Mouse (Mus musculus): ENCODE measurements around the gene Hbs1l. TPM values are rescaled to one million over a fixed set of nuclear protein-coding genes. Genes with fewer than 3 reads are reported as not detected.

The Hbs1l gene
- polyA plus RNA-seq, 1 experiment from 2014 or later, result 80.2 TPM

DNA sequence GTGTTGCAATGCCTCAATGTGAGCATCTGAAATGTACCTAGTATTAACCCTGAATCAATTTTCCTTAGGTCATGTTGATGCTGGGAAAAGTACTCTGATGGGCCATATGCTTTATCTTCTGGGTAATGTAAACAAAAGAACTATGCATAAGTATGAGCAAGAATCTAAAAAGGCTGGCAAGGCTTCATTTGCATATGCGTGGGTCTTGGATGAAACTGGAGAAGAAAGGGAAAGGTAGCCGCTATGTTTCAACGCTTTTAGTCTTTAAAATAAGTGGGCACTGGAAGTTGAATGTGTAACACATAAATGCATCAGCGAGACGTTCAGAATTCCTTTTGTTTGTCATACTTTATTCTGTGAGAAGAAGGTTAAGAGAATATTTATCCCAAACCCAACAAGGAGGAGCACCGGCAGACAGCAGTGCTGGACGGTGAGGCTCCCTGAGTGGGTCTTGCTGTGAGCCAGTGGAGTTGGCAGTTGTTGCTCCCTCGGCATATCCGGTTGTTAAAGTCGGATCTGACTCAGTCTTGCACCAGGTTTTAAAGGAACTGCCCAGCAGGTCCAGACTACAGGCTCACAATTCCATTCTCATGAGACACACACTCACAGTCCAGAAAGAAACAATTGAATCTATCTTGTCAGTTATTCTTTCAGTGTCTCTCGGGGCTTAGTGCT, 46.7 kb downstream of the Hbs1l start:
- ATAC-seq (replicated peaks; ENCODE audit: insufficient number of reproducible peaks, low FRiP score, low TSS enrichment), result no peak
- Histone ChIP-seq H3K4me1 (ENCODE audit: control insufficient read depth, insufficient read depth, low read length) (no peaks in the 10 kb centered on the region), H3K9ac (ENCODE audit: low read depth, low read length) (no peak overlapping the region), H3K4me3 (ENCODE audit: low read depth, low read length) (no peak overlapping the region), H3K4me2 (no peak overlapping the region), H3K9me3 (replicated peaks; ENCODE audit: control insufficient read depth, low read length) (no peaks in the 10 kb centered on the region), H3K27me3 (ENCODE audit: control insufficient read depth, insufficient read depth, low read length) (no peaks in the 10 kb centered on the region), H3K27ac (ENCODE audit: low read depth, low read length) (no peak overlapping the region), H3K36me3 (ENCODE audit: control insufficient read depth, insufficient read depth, low read length) (peaks cover 18% of the 10 kb centered on the region)
- WGBS (ENCODE audit: insufficient replicate concordance), result 93% methylated on average over 11 of the region's 11 CpGs

DNA sequence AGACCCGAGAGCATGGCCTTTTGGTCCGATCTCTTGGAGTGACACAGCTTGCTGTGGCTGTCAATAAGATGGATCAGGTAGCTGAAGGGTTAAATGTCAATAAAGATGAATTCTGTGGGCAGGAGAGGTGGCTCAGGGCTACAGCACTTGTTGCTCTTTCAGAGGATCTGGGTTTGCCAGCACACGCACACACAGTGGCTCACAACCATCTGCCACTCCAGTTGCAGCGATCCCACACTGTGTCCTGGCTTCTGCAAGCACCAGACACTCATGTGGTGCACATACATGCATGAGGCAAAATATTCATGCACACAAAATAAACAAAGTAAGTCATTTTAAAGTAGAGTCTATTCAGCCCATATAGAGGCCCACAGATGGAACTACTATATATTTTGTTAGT, 51.6 kb downstream of the Hbs1l start:
- WGBS (ENCODE audit: insufficient replicate concordance), result 86% methylated on average over 4 of the region's 4 CpGs
- Histone ChIP-seq H3K27me3 (ENCODE audit: control insufficient read depth, insufficient read depth, low read length) (no peaks in the 10 kb centered on the region), H3K36me3 (ENCODE audit: control insufficient read depth, insufficient read depth, low read length) (peaks cover 14% of the 10 kb centered on the region), H3K4me2 (no peak overlapping the region), H3K27ac (ENCODE audit: low read depth, low read length) (no peak overlapping the region), H3K9ac (ENCODE audit: low read depth, low read length) (no peak overlapping the region), H3K9me3 (replicated peaks; ENCODE audit: control insufficient read depth, low read length) (no peaks in the 10 kb centered on the region), H3K4me3 (ENCODE audit: low read depth, low read length) (no peak overlapping the region), H3K4me1 (ENCODE audit: control insufficient read depth, insufficient read depth, low read length) (no peaks in the 10 kb centered on the region)
- no peak for ATAC-seq (replicated peaks; ENCODE audit: insufficient number of reproducible peaks, low FRiP score, low TSS enrichment)

DNA sequence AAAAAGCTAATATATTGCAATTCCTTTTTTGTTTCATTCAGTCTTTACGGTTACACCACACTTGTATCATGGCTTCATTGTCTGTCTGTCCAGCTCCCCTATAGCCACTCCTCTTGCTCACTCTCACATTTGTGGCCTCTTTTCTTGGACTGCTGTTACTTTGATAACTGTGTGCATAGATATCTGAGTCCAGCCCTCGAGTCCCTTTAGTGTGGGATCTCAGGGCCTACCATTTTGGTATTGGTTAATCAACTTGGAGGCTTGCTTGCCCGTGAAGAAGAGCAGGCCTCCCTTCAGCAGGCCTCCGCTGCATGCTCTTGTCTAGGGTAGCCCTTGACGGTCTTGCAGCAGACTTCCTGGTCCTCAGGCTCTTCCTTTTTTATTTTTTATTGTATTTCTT, 53.7 kb downstream of the Hbs1l start:
- H3K27ac ChIP-seq (ENCODE audit: low read depth, low read length), result no peak overlapping the region
- H3K9me3 ChIP-seq (replicated peaks; ENCODE audit: control insufficient read depth, low read length), result no peaks in the 10 kb centered on the region
- H3K4me1 ChIP-seq (ENCODE audit: control insufficient read depth, insufficient read depth, low read length), result no peaks in the 10 kb centered on the region
- WGBS (ENCODE audit: insufficient replicate concordance), result 84% methylated on average over 5 of the region's 5 CpGs
- no peak overlapping the region for H3K4me3 ChIP-seq (ENCODE audit: low read depth, low read length)
- no peak for ATAC-seq (replicated peaks; ENCODE audit: insufficient number of reproducible peaks, low FRiP score, low TSS enrichment)
- H3K4me2 ChIP-seq, result no peak overlapping the region
- H3K27me3 ChIP-seq (ENCODE audit: control insufficient read depth, insufficient read depth, low read length), result no peaks in the 10 kb centered on the region
- H3K9ac ChIP-seq (ENCODE audit: low read depth, low read length), result no peak overlapping the region
- H3K36me3 ChIP-seq (ENCODE audit: control insufficient read depth, insufficient read depth, low read length), result peaks cover 22% of the 10 kb centered on the region

DNA sequence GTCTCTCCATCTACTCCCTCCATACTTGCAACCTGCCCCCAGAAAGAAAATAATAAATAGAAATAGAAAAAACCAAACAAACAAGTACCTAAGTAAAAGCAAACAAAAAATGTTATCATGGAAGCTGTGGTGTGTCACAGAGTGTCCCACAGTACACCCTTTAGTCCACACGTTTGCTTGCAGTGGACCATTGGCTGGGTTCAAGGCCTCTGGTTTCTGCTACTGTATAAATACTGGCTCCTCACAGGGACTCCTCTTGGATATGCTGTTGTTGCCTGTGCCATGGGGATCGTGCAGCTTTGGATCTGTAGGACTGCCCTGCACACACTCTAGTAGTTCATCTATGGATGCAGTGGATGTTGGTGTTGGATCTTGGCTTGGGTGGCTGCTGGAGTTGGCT, 54.2 kb downstream of the Hbs1l start:
- H3K4me1 ChIP-seq (ENCODE audit: control insufficient read depth, insufficient read depth, low read length), result no peaks in the 10 kb centered on the region
- no peak for ATAC-seq (replicated peaks; ENCODE audit: insufficient number of reproducible peaks, low FRiP score, low TSS enrichment)
- H3K4me2 ChIP-seq, result no peak overlapping the region
- 86% methylated on average over 2 of the region's 2 CpGs for WGBS (ENCODE audit: insufficient replicate concordance)
- H3K4me3 ChIP-seq (ENCODE audit: low read depth, low read length), result no peak overlapping the region
- no peak overlapping the region for H3K27ac ChIP-seq (ENCODE audit: low read depth, low read length)
- H3K27me3 ChIP-seq (ENCODE audit: control insufficient read depth, insufficient read depth, low read length), result no peaks in the 10 kb centered on the region
- no peaks in the 10 kb centered on the region for H3K9me3 ChIP-seq (replicated peaks; ENCODE audit: control insufficient read depth, low read length)
- H3K36me3 ChIP-seq (ENCODE audit: control insufficient read depth, insufficient read depth, low read length), result peaks cover 25% of the 10 kb centered on the region
- no peak overlapping the region for H3K9ac ChIP-seq (ENCODE audit: low read depth, low read length)

DNA sequence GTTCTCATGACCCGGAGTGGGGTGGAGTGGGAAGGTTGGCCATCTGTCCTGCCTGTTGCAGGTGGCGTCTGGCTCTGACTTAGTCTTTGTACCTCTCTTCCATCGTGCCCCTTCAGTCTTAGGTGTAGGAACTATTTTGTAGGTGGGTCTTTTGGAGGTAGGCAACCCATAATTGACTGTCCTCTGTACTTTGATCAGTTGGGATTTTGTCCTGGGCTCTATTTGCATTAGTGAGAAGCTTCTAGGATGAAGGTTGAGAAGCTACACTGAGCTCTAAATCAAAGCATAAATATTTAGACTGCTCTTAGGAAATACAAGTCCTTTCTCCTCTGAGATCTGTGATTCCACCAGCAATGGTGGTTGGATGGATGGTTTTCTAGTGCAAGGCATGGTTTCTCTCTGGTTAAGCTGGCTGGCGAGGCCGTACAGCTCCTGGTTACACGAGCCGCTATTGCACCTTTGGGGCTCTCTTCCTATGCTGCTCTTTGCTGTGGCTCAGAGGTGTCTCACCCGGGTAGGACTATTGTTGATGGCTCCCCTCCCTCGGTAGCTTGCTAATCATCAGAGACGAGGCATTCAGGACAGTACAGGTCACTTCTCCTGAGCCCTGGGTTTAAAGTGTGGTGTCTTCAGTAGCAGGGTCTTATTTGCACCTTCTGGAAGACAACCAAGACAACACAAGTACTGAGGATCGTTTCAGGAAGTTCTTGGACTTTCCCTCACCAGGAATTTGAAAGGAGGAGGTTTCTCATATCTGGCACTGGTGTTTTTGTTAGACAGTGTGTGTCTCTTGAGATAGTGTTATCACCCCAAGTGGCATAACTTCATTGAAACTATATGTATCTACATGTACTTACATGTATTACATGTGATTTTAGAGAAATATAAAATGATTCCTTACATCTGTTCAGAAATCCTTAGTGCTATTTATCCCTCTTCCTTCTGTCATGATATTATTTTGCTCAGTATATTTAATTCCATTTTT, 55.0 kb downstream of the Hbs1l start:
- Histone ChIP-seq H3K4me1 (ENCODE audit: control insufficient read depth, insufficient read depth, low read length) (no peaks in the 10 kb centered on the region), H3K9me3 (replicated peaks; ENCODE audit: control insufficient read depth, low read length) (no peaks in the 10 kb centered on the region), H3K4me3 (ENCODE audit: low read depth, low read length) (no peak overlapping the region), H3K27ac (ENCODE audit: low read depth, low read length) (no peak overlapping the region), H3K27me3 (ENCODE audit: control insufficient read depth, insufficient read depth, low read length) (no peaks in the 10 kb centered on the region), H3K9ac (ENCODE audit: low read depth, low read length) (no peak overlapping the region), H3K4me2 (no peak overlapping the region), H3K36me3 (ENCODE audit: control insufficient read depth, insufficient read depth, low read length) (peaks cover 25% of the 10 kb centered on the region)
- WGBS (ENCODE audit: insufficient replicate concordance), result 85% methylated on average over 11 of the region's 11 CpGs
- ATAC-seq (replicated peaks; ENCODE audit: insufficient number of reproducible peaks, low FRiP score, low TSS enrichment), result no peak

DNA sequence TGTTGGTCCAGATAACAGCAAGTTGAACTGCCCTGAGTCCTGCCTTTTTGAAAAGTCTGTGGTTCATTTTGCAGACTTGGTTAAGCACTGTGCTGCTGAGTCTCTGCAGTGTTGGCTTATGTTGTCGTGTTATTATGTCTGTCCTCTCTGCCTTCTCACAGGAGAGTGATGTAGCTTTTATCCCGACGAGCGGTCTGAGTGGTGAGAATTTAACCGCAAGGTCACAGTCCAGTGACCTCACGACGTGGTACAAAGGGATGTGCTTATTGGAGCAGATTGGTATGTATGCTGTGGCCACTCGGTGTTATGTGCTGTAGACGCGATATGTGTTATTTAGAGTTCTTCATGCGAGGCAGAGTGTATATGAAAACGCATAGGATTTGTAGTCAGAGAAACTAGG, 56.0 kb downstream of the Hbs1l start:
- 87% methylated on average over 12 of the region's 12 CpGs for WGBS (ENCODE audit: insufficient replicate concordance)
- Histone ChIP-seq H3K4me3 (ENCODE audit: low read depth, low read length) (no peak overlapping the region), H3K9me3 (replicated peaks; ENCODE audit: control insufficient read depth, low read length) (no peaks in the 10 kb centered on the region), H3K27ac (ENCODE audit: low read depth, low read length) (no peak overlapping the region), H3K27me3 (ENCODE audit: control insufficient read depth, insufficient read depth, low read length) (no peaks in the 10 kb centered on the region), H3K4me1 (ENCODE audit: control insufficient read depth, insufficient read depth, low read length) (no peaks in the 10 kb centered on the region), H3K9ac (ENCODE audit: low read depth, low read length) (no peak overlapping the region), H3K36me3 (ENCODE audit: control insufficient read depth, insufficient read depth, low read length) (peaks cover 28% of the 10 kb centered on the region), H3K4me2 (no peak overlapping the region)
- ATAC-seq (replicated peaks; ENCODE audit: insufficient number of reproducible peaks, low FRiP score, low TSS enrichment), result no peak

DNA sequence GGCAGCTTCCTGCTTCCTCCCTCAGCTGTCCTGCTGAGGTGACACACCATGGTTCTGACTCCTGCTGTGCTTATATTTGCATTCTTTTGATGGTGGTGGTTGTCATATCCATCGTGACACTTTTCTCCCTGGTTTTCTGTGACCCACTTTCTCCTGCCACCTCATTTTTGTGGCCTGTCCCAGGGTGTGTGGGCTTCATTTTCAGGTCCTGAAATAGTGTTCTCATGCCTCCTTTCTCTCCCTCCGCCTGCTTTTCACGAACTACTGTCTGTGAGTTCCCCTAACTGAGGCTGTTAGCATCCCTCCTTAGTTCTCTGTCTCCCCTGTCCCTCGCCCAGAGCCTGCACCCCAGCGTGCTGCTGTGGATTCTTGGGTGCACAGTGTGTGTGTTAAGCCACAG, 58.1 kb downstream of the Hbs1l start:
- Histone ChIP-seq H3K9ac (ENCODE audit: low read depth, low read length) (no peak overlapping the region), H3K9me3 (replicated peaks; ENCODE audit: control insufficient read depth, low read length) (no peaks in the 10 kb centered on the region), H3K27ac (ENCODE audit: low read depth, low read length) (no peak overlapping the region), H3K4me3 (ENCODE audit: low read depth, low read length) (no peak overlapping the region), H3K4me2 (no peak overlapping the region), H3K27me3 (ENCODE audit: control insufficient read depth, insufficient read depth, low read length) (no peaks in the 10 kb centered on the region), H3K4me1 (ENCODE audit: control insufficient read depth, insufficient read depth, low read length) (no peaks in the 10 kb centered on the region), H3K36me3 (ENCODE audit: control insufficient read depth, insufficient read depth, low read length) (peaks cover 25% of the 10 kb centered on the region)
- 61% methylated on average over 5 of the region's 5 CpGs for WGBS (ENCODE audit: insufficient replicate concordance)
- ATAC-seq (replicated peaks; ENCODE audit: insufficient number of reproducible peaks, low FRiP score, low TSS enrichment), result no peak

DNA sequence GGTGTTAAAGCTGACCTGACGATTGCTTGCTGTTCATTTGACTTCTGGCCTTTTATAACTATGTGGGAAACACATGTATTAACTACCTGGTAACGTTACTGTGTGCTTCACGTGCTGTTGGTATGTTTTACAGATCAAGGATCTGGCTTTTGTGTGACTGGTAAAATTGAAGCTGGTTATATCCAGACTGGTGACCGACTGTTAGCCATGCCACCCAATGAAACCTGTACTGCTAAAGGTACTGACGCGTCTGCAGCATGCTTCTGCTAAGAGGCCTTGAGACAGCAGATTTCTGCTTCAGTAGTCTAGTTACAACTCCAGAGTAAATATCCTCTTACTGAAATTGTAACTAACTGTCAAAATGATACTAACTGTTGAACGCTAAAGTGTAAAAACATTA, 58.7 kb downstream of the Hbs1l start:
- no peaks in the 10 kb centered on the region for H3K4me1 ChIP-seq (ENCODE audit: control insufficient read depth, insufficient read depth, low read length)
- no peaks in the 10 kb centered on the region for H3K27me3 ChIP-seq (ENCODE audit: control insufficient read depth, insufficient read depth, low read length)
- H3K36me3 ChIP-seq (ENCODE audit: control insufficient read depth, insufficient read depth, low read length), result peaks cover 25% of the 10 kb centered on the region

More for the DNA sequence above, 58.7 kb downstream of the Hbs1l start:
- Histone ChIP-seq H3K4me3 (ENCODE audit: low read depth, low read length) (no peak overlapping the region), H3K9me3 (replicated peaks; ENCODE audit: control insufficient read depth, low read length) (no peaks in the 10 kb centered on the region), H3K27ac (ENCODE audit: low read depth, low read length) (no peak overlapping the region), H3K4me2 (no peak overlapping the region), H3K9ac (ENCODE audit: low read depth, low read length) (no peak overlapping the region)
- 91% methylated on average over 7 of the region's 7 CpGs for WGBS (ENCODE audit: insufficient replicate concordance)
- ATAC-seq (replicated peaks; ENCODE audit: insufficient number of reproducible peaks, low FRiP score, low TSS enrichment), result no peak
